Mouse (Mus musculus): ENCODE data around the gene Cdkn2a. TPM values are rescaled to one million over a fixed set of nuclear protein-coding genes. Genes with fewer than 3 reads are reported as not detected.
A peak's percentile ranks its signal among the peaks of the same experiment; 100 is the strongest.

Cdkn2a gene
- total RNA-seq, 2 experiments from 2014 or later: 0.39 to 0.55 TPM

DNA sequence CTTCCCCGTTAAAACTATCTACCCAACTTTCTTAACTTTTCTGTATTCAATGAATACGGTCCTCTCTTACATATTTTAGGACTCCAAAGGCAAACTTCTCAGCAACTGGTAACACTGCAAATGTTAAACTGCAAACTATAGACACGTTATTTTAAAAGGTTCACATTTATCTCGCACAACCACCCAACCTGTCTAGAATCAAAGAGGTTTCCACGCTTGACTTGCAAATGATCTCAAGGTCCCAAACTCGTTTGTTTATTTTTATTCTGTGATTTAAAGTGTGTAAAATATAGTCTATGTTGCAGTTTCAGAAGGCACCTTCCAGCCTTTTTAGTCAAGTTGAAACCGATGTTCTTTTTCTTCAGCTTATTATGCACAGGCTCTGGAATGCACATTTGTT, 13.2 kb downstream of the Cdkn2a start:
- intact Hi-C loops (cut with DNase I): no loop called here
- no peak for DNase-seq (ENCODE audit: extremely low spot score in 1 of 2, low spot score in 2 of 2)

DNA sequence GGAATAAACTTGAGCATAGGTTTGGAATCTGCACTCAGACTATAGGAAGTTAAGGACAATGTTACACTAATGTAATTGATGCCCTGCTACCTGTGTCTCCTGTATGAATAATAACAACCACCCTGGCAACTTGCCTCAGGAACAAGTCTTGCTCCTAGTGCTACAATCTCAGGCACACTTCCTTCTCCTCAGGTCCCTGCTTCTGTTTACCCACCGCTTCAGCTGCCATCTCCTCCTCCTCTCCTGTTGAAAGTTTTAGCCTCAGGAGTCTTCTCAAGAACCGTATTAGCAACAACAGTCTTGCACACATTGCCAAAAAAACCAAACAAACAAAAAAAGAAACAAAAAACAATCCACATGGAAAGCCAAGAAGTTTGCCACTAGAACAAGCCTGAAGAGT, 14.8 kb downstream of the Cdkn2a start:
- intact Hi-C loops (cut with DNase I): no loop called here

DNA sequence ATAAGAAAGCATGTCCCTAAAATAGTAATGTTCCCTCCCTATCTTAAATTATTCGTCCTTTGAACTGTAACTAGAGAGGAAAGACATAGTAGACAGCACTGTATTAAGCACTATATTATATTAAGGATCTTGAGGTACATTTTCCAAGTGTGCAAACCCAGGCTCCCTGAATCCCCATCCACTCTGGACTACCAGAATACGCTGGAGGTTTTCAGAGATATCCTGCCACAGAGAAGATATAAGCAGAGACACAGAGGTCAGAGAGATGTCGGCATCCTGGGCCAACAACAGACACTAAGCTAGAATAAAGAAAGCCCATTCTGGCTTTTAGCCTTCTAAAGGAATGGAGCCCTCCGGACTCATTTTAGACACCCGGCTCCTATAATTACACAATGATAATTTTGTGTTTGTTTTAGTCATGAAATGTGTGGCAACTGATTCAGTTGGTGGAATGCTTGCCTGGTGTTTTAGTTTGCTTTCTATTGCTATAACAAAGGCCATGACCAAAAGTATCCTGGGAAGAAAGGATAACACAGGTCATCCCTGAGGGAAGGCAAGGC, 17.0 kb downstream of the Cdkn2a start:
- intact Hi-C loops (cut with DNase I): no loop called here
- no peak for DNase-seq (ENCODE audit: extremely low spot score in 1 of 2, low spot score in 2 of 2)

More for the DNA sequence above, 14.8 kb downstream of the Cdkn2a start:
- DNase-seq (ENCODE audit: extremely low spot score in 1 of 2, low spot score in 2 of 2): no peak

DNA sequence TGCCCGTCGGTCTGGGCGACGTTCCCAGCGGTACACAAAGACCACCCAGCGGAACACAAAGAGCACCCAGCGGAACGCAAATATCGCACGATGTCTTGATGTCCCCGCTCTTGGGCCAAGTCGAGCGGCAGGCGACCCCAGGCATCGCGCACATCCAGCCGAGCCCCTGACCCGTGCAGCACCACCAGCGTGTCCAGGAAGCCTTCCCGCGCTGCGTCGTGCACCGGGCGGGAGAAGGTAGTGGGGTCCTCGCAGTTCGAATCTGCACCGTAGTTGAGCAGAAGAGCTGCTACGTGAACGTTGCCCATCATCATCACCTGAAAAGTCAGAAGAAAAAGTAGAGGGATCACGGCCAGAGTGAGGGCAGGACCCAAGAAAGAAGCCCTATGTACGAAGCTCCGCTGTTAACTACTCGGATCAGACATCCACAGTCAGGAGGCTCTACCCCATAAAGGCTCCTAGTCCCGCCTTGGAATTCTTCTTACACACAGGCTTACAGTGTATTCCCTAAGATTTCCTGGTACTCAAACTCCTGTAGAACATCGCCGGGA, 17.7 kb downstream of the Cdkn2a start:
- peak in 1 of 2 experiments; percentile 14 for DNase-seq (ENCODE audit: extremely low spot score in 1 of 2, low spot score in 2 of 2)
- intact Hi-C loops (cut with DNase I): no loop called here

DNA sequence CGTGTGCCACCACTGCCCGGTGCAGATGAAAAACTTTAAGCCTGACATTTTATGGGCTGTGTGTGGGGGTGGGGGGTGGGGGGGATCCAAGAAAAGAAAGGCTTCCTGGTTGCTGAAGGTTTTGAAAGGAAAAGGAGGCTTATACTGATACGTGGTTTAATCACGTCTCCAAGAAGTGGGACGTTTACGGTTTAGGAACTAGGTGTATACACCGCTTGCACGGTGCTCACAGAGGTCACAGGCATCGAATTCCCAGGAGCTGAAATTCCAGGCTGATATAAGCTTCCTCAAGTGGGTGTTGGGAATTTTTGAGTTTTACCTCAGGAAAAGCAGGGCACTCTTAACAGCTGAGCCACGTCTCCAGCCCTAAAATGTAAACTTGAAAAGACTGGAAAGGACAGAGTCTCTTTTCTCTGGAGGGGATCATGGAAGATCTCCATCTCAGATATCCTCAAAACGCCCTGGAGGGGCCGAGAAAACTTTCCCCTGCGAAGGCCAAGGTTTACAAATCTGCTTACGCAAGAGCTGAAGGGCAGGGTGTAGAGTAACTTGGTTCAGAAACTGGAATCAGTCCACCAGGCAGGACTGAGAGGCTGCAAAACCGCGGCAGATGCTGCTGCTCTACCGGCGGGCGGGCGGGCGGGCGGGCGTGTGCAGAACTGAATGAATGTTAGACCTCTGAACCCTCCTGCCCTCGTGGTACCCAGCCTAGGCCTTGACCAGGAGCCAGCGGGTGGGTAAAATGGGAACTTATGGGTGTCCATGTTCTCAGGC, 18.5 kb downstream of the Cdkn2a start:
- DNase-seq (ENCODE audit: extremely low spot score in 1 of 2, low spot score in 2 of 2): no peak
- intact Hi-C loops (cut with DNase I): no loop called here

DNA sequence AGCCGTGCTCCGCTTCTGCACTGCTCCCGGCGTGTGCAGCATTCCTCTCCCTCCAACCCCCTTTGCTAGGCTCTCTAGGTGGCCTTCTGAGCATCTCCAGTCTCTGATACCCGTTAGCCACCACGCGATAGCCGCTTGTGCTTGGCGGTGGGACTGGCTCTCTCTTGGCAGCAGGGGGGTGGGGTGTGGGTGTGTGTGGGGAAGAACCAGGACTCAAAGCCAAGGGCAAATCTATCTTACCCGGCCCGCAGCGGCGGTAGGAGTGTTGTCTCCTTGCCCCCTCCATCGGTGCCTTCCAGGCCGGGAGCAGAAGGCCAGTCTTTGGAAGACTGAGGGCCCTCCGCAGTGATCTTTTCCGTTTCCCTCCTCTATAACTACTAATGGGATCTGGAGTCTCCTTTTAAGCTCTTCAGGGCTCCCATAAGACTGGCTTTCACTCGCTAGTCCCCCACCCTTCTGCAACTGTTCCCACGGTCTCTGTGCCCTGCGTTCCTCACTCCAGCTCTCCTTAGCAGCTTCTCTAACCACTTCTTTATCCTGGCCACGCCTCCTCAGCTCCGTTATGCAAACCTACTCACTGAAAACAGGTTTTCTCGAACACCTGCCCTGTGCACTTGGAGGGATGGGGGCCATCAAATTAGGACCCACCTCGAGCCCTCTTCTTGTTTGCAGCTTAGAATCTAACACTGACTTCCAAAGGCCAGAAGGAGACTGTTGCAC, 19.5 kb downstream of the Cdkn2a start:
- DNase-seq (ENCODE audit: extremely low spot score in 1 of 2, low spot score in 2 of 2): peak in 1 of 2 experiments; percentile 14
- intact Hi-C loops (cut with DNase I): no loop called here

DNA sequence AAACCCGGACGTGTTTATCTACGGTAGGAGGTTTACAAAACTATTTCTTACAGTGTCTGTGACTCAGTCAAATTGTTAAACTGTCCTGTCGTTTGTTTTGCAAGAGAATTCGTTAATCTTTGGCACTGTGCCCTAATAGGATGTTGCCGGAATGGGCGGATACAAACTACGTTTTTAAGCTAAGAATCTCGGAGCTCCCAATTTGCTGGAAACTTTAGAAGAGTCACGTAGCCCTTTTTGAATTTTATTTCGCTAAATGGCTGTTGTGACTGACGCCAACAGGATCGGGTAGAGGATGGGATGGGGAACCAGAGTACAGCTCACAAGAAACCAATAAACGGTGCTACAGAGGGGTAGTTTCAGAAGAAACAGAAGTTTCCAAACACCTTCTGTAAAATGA, 20.4 kb downstream of the Cdkn2a start:
- intact Hi-C loops (cut with DNase I): no loop called here
- no peak for DNase-seq (ENCODE audit: extremely low spot score in 1 of 2, low spot score in 2 of 2)

DNA sequence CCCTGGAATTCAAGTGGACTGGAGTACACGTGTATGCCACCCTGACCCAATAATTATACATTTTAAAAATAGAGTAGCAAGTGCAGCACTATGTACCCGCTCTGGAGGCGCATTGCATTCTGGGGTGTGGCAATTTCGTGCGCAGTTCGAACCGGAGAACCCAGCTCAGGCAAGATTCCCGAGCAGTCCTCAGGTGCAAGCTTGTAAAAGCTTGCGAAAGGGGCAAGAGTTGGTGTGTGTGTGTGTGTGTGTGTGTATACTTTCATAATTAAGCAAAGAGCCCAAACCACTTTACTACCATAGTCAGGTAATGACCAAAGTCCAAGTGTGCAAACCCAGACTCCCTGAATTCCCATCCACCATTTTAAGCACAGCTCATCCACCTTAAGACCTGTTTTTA, 20.9 kb downstream of the Cdkn2a start:
- DNase-seq (ENCODE audit: extremely low spot score in 1 of 2, low spot score in 2 of 2): no peak
- intact Hi-C loops (cut with DNase I): no loop called here

DNA sequence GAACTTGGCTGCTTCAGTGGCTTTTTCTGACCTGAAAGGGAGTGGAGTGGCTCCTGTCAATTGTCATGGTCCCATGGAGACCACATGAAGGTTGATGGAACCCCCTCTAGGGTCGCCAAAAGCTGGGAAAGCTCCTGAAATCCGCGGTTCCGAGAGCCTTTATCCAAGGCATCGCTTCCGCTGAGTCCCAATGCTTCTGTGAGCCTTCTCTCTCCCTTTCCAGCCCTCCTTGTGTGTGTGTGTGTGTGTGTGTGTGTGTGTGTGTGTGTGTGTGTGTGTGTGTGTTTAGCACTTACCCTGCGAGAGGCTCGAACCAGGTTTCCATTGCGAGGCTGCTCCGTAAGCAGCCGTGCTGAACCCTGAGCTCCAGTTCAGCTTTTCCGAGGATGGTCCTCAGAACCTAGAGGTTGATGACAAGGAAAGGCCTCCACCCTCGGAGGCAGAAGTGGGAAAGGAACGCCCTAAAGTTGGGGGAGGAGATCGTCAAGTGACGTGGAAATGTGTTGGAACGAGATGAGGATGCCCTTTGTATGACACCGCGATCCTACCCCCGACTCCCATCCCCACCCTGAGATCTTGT, 21.4 kb downstream of the Cdkn2a start:
- DNase-seq (ENCODE audit: extremely low spot score in 1 of 2, low spot score in 2 of 2): no peak
- intact Hi-C loops (cut with DNase I): no loop called here

DNA sequence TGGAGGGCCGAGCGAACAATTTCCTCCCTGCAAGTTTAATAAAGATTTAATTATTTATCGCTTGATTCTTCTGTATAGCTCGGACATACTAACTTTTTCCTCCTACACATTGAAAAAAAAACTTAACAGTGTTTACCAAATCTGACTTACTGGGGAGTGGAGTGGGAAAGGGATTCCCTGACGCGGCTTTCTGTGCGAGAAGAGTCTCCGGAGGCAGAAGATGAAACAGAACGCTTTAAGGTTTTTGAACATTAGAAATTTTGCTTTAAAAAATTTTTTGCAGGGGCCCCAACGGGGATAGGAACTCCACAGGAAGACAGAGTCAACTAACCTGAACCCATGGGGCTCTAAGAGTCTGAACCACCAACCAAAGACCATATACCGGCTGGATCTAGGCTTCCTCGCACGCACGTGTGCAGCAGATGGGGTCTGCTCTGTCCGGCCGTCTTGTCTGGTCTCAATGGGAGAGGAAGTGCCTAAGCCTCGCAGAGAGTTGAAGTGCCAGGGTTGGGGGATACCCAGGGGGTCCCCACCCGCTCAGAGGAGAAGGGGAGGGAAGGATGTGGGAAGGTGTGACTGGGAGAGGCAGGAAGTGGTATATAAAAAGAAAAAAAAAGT, 22.2 kb downstream of the Cdkn2a start:
- intact Hi-C loops (cut with DNase I): no loop called here
- no peak for DNase-seq (ENCODE audit: extremely low spot score in 1 of 2, low spot score in 2 of 2)

DNA sequence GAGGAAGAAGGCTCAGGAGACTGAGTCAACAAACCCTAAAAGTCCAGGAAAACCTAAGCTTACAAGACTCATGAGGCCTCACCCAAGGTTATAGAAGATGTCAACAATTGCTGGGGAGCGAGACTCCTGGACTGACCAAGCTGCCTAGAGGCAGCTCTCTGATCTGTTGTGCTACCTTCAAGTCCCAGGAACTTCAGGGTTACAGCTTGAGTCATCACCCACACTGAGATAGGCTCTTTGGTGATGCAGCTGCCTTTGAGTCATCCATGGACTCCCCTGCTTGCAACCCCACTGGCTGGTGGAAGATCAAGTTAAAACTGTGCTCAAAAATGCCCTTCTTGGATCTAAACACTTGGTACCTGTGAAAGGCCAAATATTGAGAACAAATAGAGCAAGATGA, 36.7 kb downstream of the Cdkn2a start:
- no peak for DNase-seq (ENCODE audit: extremely low spot score in 1 of 2, low spot score in 2 of 2)
- intact Hi-C loops (cut with DNase I): no loop called here

DNA sequence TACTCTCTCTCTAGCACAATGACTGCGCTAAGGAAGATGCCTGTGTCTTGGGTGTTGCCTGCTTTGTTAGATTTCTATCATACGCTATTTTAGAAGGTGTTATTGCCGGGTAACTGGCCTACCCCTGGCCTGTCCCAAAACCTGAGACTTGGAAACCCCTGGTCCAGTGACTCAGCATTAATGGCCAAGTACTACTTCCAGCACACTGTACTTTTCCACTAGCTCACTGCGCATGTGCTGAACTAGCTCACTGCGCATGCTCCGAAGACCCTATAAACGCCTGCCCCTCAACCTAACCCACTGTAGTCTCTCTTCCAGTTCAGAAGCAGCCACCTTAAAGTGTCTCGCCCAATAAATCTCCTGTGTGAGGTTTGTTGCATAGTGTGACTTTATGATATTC, 60.0 kb downstream of the Cdkn2a start:
- DNase-seq (ENCODE audit: extremely low spot score in 1 of 2, low spot score in 2 of 2): no peak
- intact Hi-C loops (cut with DNase I): no loop called here

Other genes starting within 250 kb of the Cdkn2a start
- 10 to 100 TPM; 10.6 TPM for gene Mtap, start 157.5 kb downstream of the Cdkn2a start, total RNA-seq (2021)
- 1 to 10 TPM; 2.6 to 2.9 TPM for gene Cdkn2b, start 16.4 kb upstream of the Cdkn2a start, total RNA-seq (2021)

Measured in left cerebral cortex, postnatal 10 days (tissue).